Mouse (Mus musculus): Measurements from ENCODE around the gene Cdh4.

Gene Cdh4

GRCm38 (mm10) chr2:179931741-179932140 lies 489.5 kb downstream of the Cdh4 start:
- no peak for DNase-seq (ENCODE audit: low read depth, low spot score)

- DNase-seq (ENCODE audit: low read depth, low spot score), result no peak
These were observed 491.9 kb downstream of the Cdh4 start for GRCm38 (mm10) chr2:179934165-179934564.

GRCm38 (mm10) chr2:179937091-179937490 lies 494.9 kb downstream of the Cdh4 start:
- no peak for DNase-seq (ENCODE audit: low read depth, low spot score)

- DNase-seq (ENCODE audit: low read depth, low spot score), result no peak
These were observed 499.5 kb downstream of the Cdh4 start for GRCm38 (mm10) chr2:179941696-179942095.

- no peak for DNase-seq (ENCODE audit: low read depth, low spot score)
These were observed 502.8 kb downstream of the Cdh4 start for GRCm38 (mm10) chr2:179945051-179945450.

GRCm38 (mm10) chr2:179946496-179946895 lies 504.3 kb downstream of the Cdh4 start:
- no peak for DNase-seq (ENCODE audit: low read depth, low spot score)

- no peak for DNase-seq (ENCODE audit: low read depth, low spot score)
These were observed 505.4 kb downstream of the Cdh4 start for GRCm38 (mm10) chr2:179947607-179948006.

GRCm38 (mm10) chr2:179948820-179949219 lies 506.6 kb downstream of the Cdh4 start:
- no peak for DNase-seq (ENCODE audit: low read depth, low spot score)
